ENCODE assay signal across 19 mouse cellular contexts in the genomic region with DNA sequence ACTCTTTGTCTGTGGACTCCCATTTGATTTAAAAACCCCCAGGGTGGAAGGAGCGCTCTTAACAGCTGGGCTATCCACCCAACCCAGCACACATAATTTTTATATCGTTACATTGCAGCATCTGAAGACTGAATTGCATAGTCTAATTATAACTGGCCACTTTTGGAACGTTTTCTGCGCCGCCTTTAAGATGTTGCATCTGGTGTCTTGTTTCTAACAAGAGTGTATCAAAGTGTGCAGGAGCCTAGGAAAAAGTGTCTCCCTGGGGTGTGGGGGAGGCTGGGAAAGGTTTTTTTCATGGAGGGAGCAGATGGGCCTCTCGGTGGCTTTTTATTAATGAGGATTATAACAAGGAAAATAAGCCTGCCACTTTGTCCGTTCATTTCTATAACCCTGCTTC.
DNase-seq lines count a peak whose midpoint lies in the region; ATAC-seq lines count a peak whose summit lies in the region.
"Had no signal": no experiment of that assay in that cellular context is flagged by ENCODE, and none has a peak within 500 bp of the region (broad histone marks: within the 10 kb centered on the region; RNA-seq: fewer than 3 reads in every experiment).

No protein-coding gene starts in this region.

- DNase-seq in left cerebral cortex, adult 18-20 months (ENCODE audit: low spot score in 2 of 2), result peak; percentile 61 to 63
- peak; percentile 73 to 85 for DNase-seq in right cerebral cortex, postnatal 36 days (ENCODE audit: low spot score in 2 of 2)
- DNase-seq in thymus, postnatal 14 days, result no peak
- DNase-seq: adrenal gland, postnatal 14 days; heart, postnatal 4 days; kidney, postnatal 10 days; lung, postnatal 36 days; thymus, postnatal 4 days had no signal

- H3K4me3 ChIP-seq in hindbrain, embryonic 13.5 days, result no peak overlapping the region
- H3K4me3 ChIP-seq in hindbrain, embryonic 16.5 days (ENCODE audit: low read length), result no peak overlapping the region
- H3K4me3 ChIP-seq in neural tube, embryonic 13.5 days, result no peak overlapping the region
- no peak overlapping the region for H3K4me3 ChIP-seq in neural tube, embryonic 15.5 days (replicated peaks)
- H3K4me3 ChIP-seq: limb, embryonic 12.5 days; liver, embryonic 15.5 days had no signal

- H3K27me3 ChIP-seq in hindbrain, embryonic 13.5 days, result no peaks in the 10 kb centered on the region
- H3K27me3 ChIP-seq in hindbrain, embryonic 16.5 days (replicated peaks; ENCODE audit: control insufficient read depth, insufficient read depth, low read length), result no peaks in the 10 kb centered on the region
- no peaks in the 10 kb centered on the region for H3K27me3 ChIP-seq in neural tube, embryonic 13.5 days
- H3K27me3 ChIP-seq in neural tube, embryonic 15.5 days (replicated peaks), result no peaks in the 10 kb centered on the region
- H3K27me3 ChIP-seq: limb, embryonic 12.5 days; liver, embryonic 15.5 days had no signal

- H3K27ac ChIP-seq in hindbrain, embryonic 13.5 days, result peak overlapping the region; percentile 31; the same call in 1 of the 2 replicates
- no peak overlapping the region for H3K27ac ChIP-seq in hindbrain, embryonic 16.5 days (ENCODE audit: low read depth, low read length)
- H3K27ac ChIP-seq in neural tube, embryonic 13.5 days (replicated peaks), result peak overlapping the region; percentile 38
- no peak overlapping the region for H3K27ac ChIP-seq in neural tube, embryonic 15.5 days (replicated peaks)
- H3K27ac ChIP-seq: limb, embryonic 12.5 days; liver, embryonic 15.5 days; stomach, postnatal 0 days had no signal

- H3K9ac ChIP-seq in hindbrain, embryonic 13.5 days, result no peak overlapping the region
- H3K9ac ChIP-seq in hindbrain, embryonic 16.5 days (ENCODE audit: low read depth, low read length), result no peak overlapping the region
- no peak overlapping the region for H3K9ac ChIP-seq in neural tube, embryonic 13.5 days
- H3K9ac ChIP-seq in neural tube, embryonic 15.5 days (replicated peaks), result no peak overlapping the region
- H3K9ac ChIP-seq: limb, embryonic 12.5 days; liver, embryonic 15.5 days had no signal

- ATAC-seq in hindbrain, embryonic 13.5 days (ENCODE audit: low FRiP score), result no peak
- no peak for ATAC-seq in hindbrain, embryonic 16.5 days
- no peak for ATAC-seq in neural tube, embryonic 13.5 days (ENCODE audit: low read depth)
- no peak for ATAC-seq in neural tube, embryonic 15.5 days (ENCODE audit: low FRiP score)
- no peak for ATAC-seq in cerebellum, adult (ENCODE audit: insufficient number of reproducible peaks, low FRiP score, low TSS enrichment)
- ATAC-seq: CD4-positive, CD25-positive, alpha-beta regulatory T cell, adult 4 months; intestine, postnatal 0 days had no signal

- H3K4me1 ChIP-seq in hindbrain, embryonic 13.5 days (replicated peaks), result no peaks in the 10 kb centered on the region
- H3K4me1 ChIP-seq in hindbrain, embryonic 16.5 days (ENCODE audit: control insufficient read depth, insufficient read depth, low read depth, low read length), result no peaks in the 10 kb centered on the region
- H3K4me1 ChIP-seq in neural tube, embryonic 13.5 days (replicated peaks), result peaks cover 9% of the 10 kb centered on the region; the same call in 1 of the 2 replicates
- no peaks in the 10 kb centered on the region for H3K4me1 ChIP-seq in neural tube, embryonic 15.5 days
- H3K4me1 ChIP-seq: liver, embryonic 15.5 days had no signal

- no peaks in the 10 kb centered on the region for H3K9me3 ChIP-seq in hindbrain, embryonic 13.5 days
- H3K9me3 ChIP-seq in hindbrain, embryonic 16.5 days (ENCODE audit: control insufficient read depth, low read length), result no peaks in the 10 kb centered on the region
- no peaks in the 10 kb centered on the region for H3K9me3 ChIP-seq in neural tube, embryonic 13.5 days
- H3K9me3 ChIP-seq in neural tube, embryonic 15.5 days (replicated peaks), result no peaks in the 10 kb centered on the region
- H3K9me3 ChIP-seq: limb, embryonic 12.5 days; liver, embryonic 15.5 days had no signal

- H3K36me3 ChIP-seq in hindbrain, embryonic 13.5 days, result peaks cover 57% of the 10 kb centered on the region
- peaks cover 24% of the 10 kb centered on the region for H3K36me3 ChIP-seq in hindbrain, embryonic 16.5 days (ENCODE audit: control insufficient read depth, insufficient read depth, low read length)
- H3K36me3 ChIP-seq in neural tube, embryonic 13.5 days, result peaks cover 71% of the 10 kb centered on the region
- H3K36me3 ChIP-seq in neural tube, embryonic 15.5 days, result peaks cover 46% of the 10 kb centered on the region

- no peak overlapping the region for H3K4me2 ChIP-seq in hindbrain, embryonic 13.5 days
- H3K4me2 ChIP-seq in hindbrain, embryonic 16.5 days (ENCODE audit: low read length), result no peak overlapping the region
- H3K4me2 ChIP-seq in neural tube, embryonic 13.5 days, result no peak overlapping the region
- no peak overlapping the region for H3K4me2 ChIP-seq in neural tube, embryonic 15.5 days
- H3K4me2 ChIP-seq: heart, embryonic 11.5 days; limb, embryonic 12.5 days; liver, embryonic 15.5 days had no signal

- 62% methylated on average over 7 of the region's 7 CpGs for WGBS in hindbrain, embryonic 13.5 days
- WGBS in hindbrain, embryonic 16.5 days, result 65% methylated on average over 7 of the region's 7 CpGs
- WGBS in neural tube, embryonic 13.5 days, result 57% methylated on average over 7 of the region's 7 CpGs
- 48% methylated on average over 7 of the region's 7 CpGs for WGBS in neural tube, embryonic 15.5 days

Comparison
In these comparisons a context has a peak if more than half of its experiments do, and no peak if none do; other contexts are left out.
1. H3K27ac ChIP-seq: peak in hindbrain, embryonic 13.5 days (single experiment) and neural tube, embryonic 13.5 days (single experiment); none in hindbrain, embryonic 16.5 days (single experiment) and neural tube, embryonic 15.5 days (single experiment).